8 mouse cellular contexts compared by ENCODE assay signal in genomic region chr2:181459673-181460621, GRCm38 (mm10). TPM values are rescaled to one million over a fixed set of nuclear protein-coding genes. Genes with fewer than 3 reads are reported as not detected.
DNase-seq lines count a peak whose midpoint lies in the region; ATAC-seq and TF ChIP-seq lines count a peak whose summit lies in the region.

No protein-coding gene starts in this region.

- 0 out of 2 replicates have a peak, but pooled peaks have one; percentile 44 for TF ChIP-seq EP300 in heart, postnatal 0 days (IDR thresholded peaks at IDR 0.05; ENCODE audit: low read depth)

- H3K4me1 ChIP-seq in ES-E14 (ENCODE audit: control insufficient read depth in 2 of 2, insufficient read depth in 2 of 2, low read length in 2 of 2, poor library complexity in 1 of 2), result peaks cover 3 to 5% of the 10 kb centered on the region in 2 experiments; a peak in 2 of 4 replicates
- peaks cover 12% of the 10 kb centered on the region for H3K4me1 ChIP-seq in brown adipose tissue, adult 24 weeks (ENCODE audit: control insufficient read depth, insufficient read depth, insufficient read length, low read length)
- H3K4me1 ChIP-seq in heart, postnatal 0 days (ENCODE audit: control insufficient read depth, insufficient read depth), result peaks cover 12% of the 10 kb centered on the region; the same call in 1 of the 2 replicates
- H3K4me1 ChIP-seq in lung, embryonic 16.5 days (replicated peaks; ENCODE audit: control insufficient read depth, insufficient read depth, low read length), result peaks cover 18% of the 10 kb centered on the region

- no peak for TF ChIP-seq CTCF in heart, postnatal 0 days (IDR thresholded peaks at IDR 0.05; ENCODE audit: low read depth)

- H3K9me3 ChIP-seq in ES-E14 (ENCODE audit: control insufficient read depth, insufficient read depth, low read depth, low read length), result no peaks in the 10 kb centered on the region
- no peaks in the 10 kb centered on the region for H3K9me3 ChIP-seq in heart, postnatal 0 days (replicated peaks; ENCODE audit: control insufficient read depth, low read length)
- no peaks in the 10 kb centered on the region for H3K9me3 ChIP-seq in lung, embryonic 16.5 days (ENCODE audit: control insufficient read depth, low read length)

- in situ Hi-C loops in ES-E14 (cut with MboI; ENCODE audit: low sequenced_read_pairs in 2 of 2, unreplicated experiment in 2 of 2), result no loop called here

- H3K4me3 ChIP-seq in ES-E14 (ENCODE audit: insufficient read depth in 1 of 2, low read depth in 1 of 2, low read length in 2 of 2, poor library complexity in 1 of 2, severe bottlenecking in 1 of 2), result peak overlapping the region; percentile 90 to 92
- H3K4me3 ChIP-seq in brown adipose tissue, adult 24 weeks (ENCODE audit: insufficient read depth, low read depth, low read length), result peak overlapping the region; percentile 91
- H3K4me3 ChIP-seq in heart, postnatal 0 days (ENCODE audit: low read depth, low read length), result peak overlapping the region; percentile 96
- peak overlapping the region; percentile 88 for H3K4me3 ChIP-seq in lung, embryonic 16.5 days (ENCODE audit: low read length)

- no peaks in the 10 kb centered on the region for H3K36me3 ChIP-seq in ES-E14 (ENCODE audit: control insufficient read depth, insufficient read depth, low read length, poor library complexity, severe bottlenecking)
- no peaks in the 10 kb centered on the region for H3K36me3 ChIP-seq in heart, postnatal 0 days (replicated peaks; ENCODE audit: control insufficient read depth, insufficient read depth, low read length)
- no peaks in the 10 kb centered on the region for H3K36me3 ChIP-seq in lung, embryonic 16.5 days (ENCODE audit: control insufficient read depth, insufficient read depth, low read length)

- WGBS in heart, postnatal 0 days, result under 1% methylated on average over 67 of the region's 71 CpGs
- under 1% methylated on average over 71 of the region's 71 CpGs for WGBS in lung, embryonic 16.5 days

- H3K4me2 ChIP-seq in heart, postnatal 0 days (ENCODE audit: low read depth, low read length), result peak overlapping the region; percentile 98
- peak overlapping the region; percentile 95 for H3K4me2 ChIP-seq in lung, embryonic 16.5 days (ENCODE audit: low read depth, low read length)

- H3K9ac ChIP-seq in ES-E14 (ENCODE audit: insufficient read depth, low read depth, low read length, poor library complexity, severe bottlenecking), result peak overlapping the region; percentile 59
- H3K9ac ChIP-seq in heart, postnatal 0 days (replicated peaks; ENCODE audit: low read depth, low read length), result peak overlapping the region; percentile 88
- peak overlapping the region; percentile 76 for H3K9ac ChIP-seq in lung, embryonic 16.5 days (ENCODE audit: low read length)

- no peaks in the 10 kb centered on the region; the same call in 1 of the 2 replicates for H3K27me3 ChIP-seq in heart, postnatal 0 days (ENCODE audit: control insufficient read depth, insufficient read depth, low read length)
- H3K27me3 ChIP-seq in lung, embryonic 16.5 days (ENCODE audit: control insufficient read depth, insufficient read depth, low read depth, low read length), result peaks cover 5% of the 10 kb centered on the region

- ATAC-seq in erythroid progenitor cell, adult 5-6 weeks (replicated peaks; ENCODE audit: low FRiP score, poor library complexity, severe bottlenecking), result peak; percentile 79
- ATAC-seq in heart, postnatal 0 days (ENCODE audit: insufficient read depth, low read depth), result peak; percentile 23
- peak; percentile 59 for ATAC-seq in lung, embryonic 16.5 days (ENCODE audit: low read depth)

- DNase-seq in ES-E14 (ENCODE audit: low read depth, low spot score), result peak; percentile 70
- DNase-seq in heart, postnatal 0 days (ENCODE audit: low spot score), result peak; percentile 38
- DNase-seq in kidney, postnatal 14 days, result peak; percentile 83
- DNase-seq in ovary, adult 18-20 months (ENCODE audit: low spot score), result peak; percentile 77
- peak; percentile 45 for DNase-seq in thymus, postnatal 4 days

- H3K27ac ChIP-seq in ES-E14 (ENCODE audit: insufficient read depth, low read depth, low read length, poor library complexity, severe bottlenecking), result no peak overlapping the region
- peak overlapping the region; percentile 89 for H3K27ac ChIP-seq in brown adipose tissue, adult 24 weeks (replicated peaks; ENCODE audit: low read depth, low read length)
- H3K27ac ChIP-seq in heart, postnatal 0 days (ENCODE audit: low read depth), result peak overlapping the region; percentile 85
- peak overlapping the region; percentile 63 for H3K27ac ChIP-seq in lung, embryonic 16.5 days (ENCODE audit: low read length)

TF ChIP-seq in ES-E14, 5 proteins besides CTCF, POLR2A, EP300 and RAD21:
- TF ChIP-seq CHD2 (IDR thresholded peaks at IDR 0.05; ENCODE audit: low read depth, low read length), result no peak
- TF ChIP-seq ZC3H11A (IDR thresholded peaks at IDR 0.05; ENCODE audit: borderline replicate concordance, low read depth, low read length), result no peak
- TF ChIP-seq HCFC1 (IDR thresholded peaks at IDR 0.05; ENCODE audit: borderline replicate concordance, insufficient read depth, low read length), result no peak
- no peak for TF ChIP-seq MAFK (IDR thresholded peaks at IDR 0.05; ENCODE audit: insufficient read depth, low read depth, low read length)

RNA-seq across cellular contexts. Expression of gene Zbtb46, which starts 0.7 kb away (rescaled TPM):
- 4.4 and 5.1 TPM in 2 replicates for total RNA-seq in ES-E14 (2012; rRNA removed)
- polyA plus RNA-seq in brown adipose tissue, adult 24 weeks (2012; ENCODE audit: insufficient read depth, insufficient read length, missing spikeins), result 5.5 and 6.6 TPM in 2 replicates
- total RNA-seq in erythroid progenitor cell, adult 5-6 weeks (2015; ENCODE audit: low replicate concordance), result 12.2 and 12.3 TPM in 2 replicates
- total RNA-seq in erythroid progenitor cell, adult 5-6 weeks (2017; ENCODE audit: low replicate concordance), result 7.5 and 15.5 TPM in 2 replicates
- total RNA-seq in heart, postnatal 0 days (2014; rRNA removed; ENCODE audit: low replicate concordance), result 13.3 and 18.4 TPM in 2 replicates
- polyA plus RNA-seq in heart, postnatal 0 days (2015; fragmentation: Nextera tagmentation; extraction: Ambion mirVana), result 6.7 and 7.5 TPM in 2 replicates
- polyA plus RNA-seq in lung, embryonic 16.5 days (2015; fragmentation: Nextera tagmentation; extraction: Ambion mirVana), result 15.2 and 15.4 TPM in 2 replicates

RNA-seq across cellular contexts. Expression of gene Abhd16b, which starts 33.1 kb away (rescaled TPM):
- 0.36 and 0.53 TPM in 2 replicates for total RNA-seq in ES-E14 (2012; rRNA removed)
- polyA plus RNA-seq in brown adipose tissue, adult 24 weeks (2012; ENCODE audit: insufficient read depth, insufficient read length, missing spikeins), result not detected in 2 replicates
- not detected in 2 replicates for total RNA-seq in erythroid progenitor cell, adult 5-6 weeks (2015; ENCODE audit: low replicate concordance)
- not detected in 2 replicates for total RNA-seq in erythroid progenitor cell, adult 5-6 weeks (2017; ENCODE audit: low replicate concordance)
- not detected in 2 replicates for total RNA-seq in heart, postnatal 0 days (2014; rRNA removed; ENCODE audit: low replicate concordance)
- 0.16 TPM in 1 of 2 replicates, not detected in the other for polyA plus RNA-seq in heart, postnatal 0 days (2015; fragmentation: Nextera tagmentation; extraction: Ambion mirVana)
- polyA plus RNA-seq in lung, embryonic 16.5 days (2015; fragmentation: Nextera tagmentation; extraction: Ambion mirVana), result 0.14 and 0.35 TPM in 2 replicates

RNA-seq across cellular contexts. Expression of gene Tpd52l2, which starts 37.0 kb away (rescaled TPM):
- total RNA-seq in ES-E14 (2012; rRNA removed), result 111 TPM in 2 replicates
- polyA plus RNA-seq in brown adipose tissue, adult 24 weeks (2012; ENCODE audit: insufficient read depth, insufficient read length, missing spikeins), result 88.5 and 109 TPM in 2 replicates
- 19.8 and 23.5 TPM in 2 replicates for total RNA-seq in erythroid progenitor cell, adult 5-6 weeks (2015; ENCODE audit: low replicate concordance)
- total RNA-seq in erythroid progenitor cell, adult 5-6 weeks (2017; ENCODE audit: low replicate concordance), result 45.3 and 90.6 TPM in 2 replicates
- total RNA-seq in heart, postnatal 0 days (2014; rRNA removed; ENCODE audit: low replicate concordance), result 58.2 and 82.3 TPM in 2 replicates
- 101 and 103 TPM in 2 replicates for polyA plus RNA-seq in heart, postnatal 0 days (2015; fragmentation: Nextera tagmentation; extraction: Ambion mirVana)
- 167 and 169 TPM in 2 replicates for polyA plus RNA-seq in lung, embryonic 16.5 days (2015; fragmentation: Nextera tagmentation; extraction: Ambion mirVana)

Comparison
In these comparisons a context has a peak if more than half of its experiments do, and no peak if none do; other contexts are left out.
1. ATAC-seq: peak in every context shown above with its lines; median percentile 79 in erythroid progenitor cell, adult 5-6 weeks; 59 in lung, embryonic 16.5 days; 23 in heart, postnatal 0 days.